Mouse (Mus musculus): ENCODE results near the gene Gper1. TPM values are rescaled to one million over a fixed set of nuclear protein-coding genes. Genes with fewer than 3 reads are reported as not detected.

The Gper1 gene
- total and polyA plus RNA-seq, 3 experiments: 0.07 to 0.15 TPM; not detected in 1

GRCm38 (mm10) chr5:139394399-139394798 lies 28.6 kb upstream of the Gper1 start:
- H3K27me3 ChIP-seq (ENCODE audit: control insufficient read depth in 1 of 2, insufficient read depth in 2 of 2, low read length in 2 of 2): no peaks in the 10 kb centered on the region
- H3K36me3 ChIP-seq (ENCODE audit: control insufficient read depth in 1 of 2, insufficient read depth in 2 of 2, low read length in 2 of 2): peaks cover 0 to 22% of the 10 kb centered on the region in 2 experiments; a peak in 2 of 4 replicates
- H3K27ac ChIP-seq (ENCODE audit: control insufficient read depth, low read depth, low read length): peak overlapping the region; percentile 33; the same call in 1 of the 2 replicates
- H3K4me3 ChIP-seq (ENCODE audit: control insufficient read depth in 1 of 2, insufficient read depth in 1 of 2, low read depth in 2 of 2, low read length in 2 of 2): no peak overlapping the region
- H3K9me3 ChIP-seq (replicated peaks; ENCODE audit: insufficient read depth, low read length): no peaks in the 10 kb centered on the region
- H3K4me1 ChIP-seq (ENCODE audit: control insufficient read depth in 1 of 2, insufficient read depth in 2 of 2, low read length in 2 of 2): peaks cover 20 to 31% of the 10 kb centered on the region in 2 experiments
- TF ChIP-seq HCFC1 (IDR thresholded peaks at IDR 0.05; ENCODE audit: low read depth, low read length) (no peak), NRF1 (IDR thresholded peaks at IDR 0.05; ENCODE audit: insufficient read depth, low read depth, low read length, poor library complexity, severe bottlenecking) (peak; percentile 63), ZNF384 (IDR thresholded peaks at IDR 0.05; ENCODE audit: low read depth, low read length) (no peak), CHD2 (IDR thresholded peaks at IDR 0.05; ENCODE audit: low read length) (no peak), GABPA (IDR thresholded peaks at IDR 0.05; ENCODE audit: low read depth, low read length) (no peak), MAFK (IDR thresholded peaks at IDR 0.05; ENCODE audit: borderline replicate concordance, low read depth, low read length) (no peak), SMC3 (IDR thresholded peaks at IDR 0.05; ENCODE audit: low read depth, low read length) (no peak), ETS1 (IDR thresholded peaks at IDR 0.05; ENCODE audit: low read depth, low read length) (peak; percentile 65), TBP (IDR thresholded peaks at IDR 0.05; ENCODE audit: low read depth, low read length) (no peak), ZC3H11A (IDR thresholded peaks at IDR 0.05; ENCODE audit: low read depth, low read length) (no peak), NELFE (IDR thresholded peaks at IDR 0.05; ENCODE audit: low read depth, low read length) (no peak), CHD1 (IDR thresholded peaks at IDR 0.05; ENCODE audit: low read depth, low read length) (no peak), RCOR1 (IDR thresholded peaks at IDR 0.05; ENCODE audit: low read depth, low read length) (no peak), ELF1 (IDR thresholded peaks at IDR 0.05; ENCODE audit: low read depth, low read length) (no peak), RAD21 (IDR thresholded peaks at IDR 0.05; ENCODE audit: low read depth, low read length) (no peak), BHLHE40 (IDR thresholded peaks at IDR 0.05; ENCODE audit: borderline replicate concordance, low read depth, low read length) (no peak), KAT2A (conservative IDR thresholded peaks at IDR 0.05; ENCODE audit: low read depth, low read length) (no peak)
- 0 out of 2 replicates have a peak, but pooled peaks cover 5% of the 10 kb centered on the region for H3K79me2 ChIP-seq (ENCODE audit: control insufficient read depth, insufficient read depth, low read length, poor library complexity)
- peak; percentile 61 for DNase-seq (ENCODE audit: low read depth, low spot score)
- no peak overlapping the region for H3K9ac ChIP-seq (ENCODE audit: control insufficient read depth, low read depth, low read length, poor library complexity, severe bottlenecking)

GRCm38 (mm10) chr5:139395528-139395927 lies 27.4 kb upstream of the Gper1 start:
- H3K9me3 ChIP-seq (replicated peaks; ENCODE audit: insufficient read depth, low read length): no peaks in the 10 kb centered on the region
- no peak for DNase-seq (ENCODE audit: low read depth, low spot score)
- no peak overlapping the region for H3K9ac ChIP-seq (ENCODE audit: control insufficient read depth, low read depth, low read length, poor library complexity, severe bottlenecking)
- no peak overlapping the region for H3K27ac ChIP-seq (ENCODE audit: control insufficient read depth, low read depth, low read length)
- H3K4me1 ChIP-seq (ENCODE audit: control insufficient read depth in 1 of 2, insufficient read depth in 2 of 2, low read length in 2 of 2): peaks cover 14 to 26% of the 10 kb centered on the region in 2 experiments
- H3K27me3 ChIP-seq (ENCODE audit: control insufficient read depth in 1 of 2, insufficient read depth in 2 of 2, low read length in 2 of 2): no peaks in the 10 kb centered on the region
- TF ChIP-seq POLR2AphosphoS5 (IDR thresholded peaks at IDR 0.05; ENCODE audit: borderline replicate concordance, low read depth, low read length): peak; percentile 85; the same call in 1 of the 2 replicates
- TF ChIP-seq NRF1 (IDR thresholded peaks at IDR 0.05; ENCODE audit: insufficient read depth, low read depth, low read length, poor library complexity, severe bottlenecking): no peak
- no peak for TF ChIP-seq ZC3H11A (IDR thresholded peaks at IDR 0.05; ENCODE audit: low read depth, low read length)
- no peak for TF ChIP-seq TAL1 (IDR thresholded peaks at IDR 0.05; ENCODE audit: low read length)
- H3K4me3 ChIP-seq (ENCODE audit: control insufficient read depth in 1 of 2, insufficient read depth in 1 of 2, low read depth in 2 of 2, low read length in 2 of 2): no peak overlapping the region
- H3K36me3 ChIP-seq (ENCODE audit: control insufficient read depth in 1 of 2, insufficient read depth in 2 of 2, low read length in 2 of 2): peaks cover 0 to 18% of the 10 kb centered on the region in 2 experiments; a peak in 2 of 4 replicates
- H3K79me2 ChIP-seq (ENCODE audit: control insufficient read depth, insufficient read depth, low read length, poor library complexity): 0 out of 2 replicates have a peak, but pooled peaks cover 5% of the 10 kb centered on the region
